16 mouse cellular contexts compared by ENCODE assay signal in the genomic region with DNA sequence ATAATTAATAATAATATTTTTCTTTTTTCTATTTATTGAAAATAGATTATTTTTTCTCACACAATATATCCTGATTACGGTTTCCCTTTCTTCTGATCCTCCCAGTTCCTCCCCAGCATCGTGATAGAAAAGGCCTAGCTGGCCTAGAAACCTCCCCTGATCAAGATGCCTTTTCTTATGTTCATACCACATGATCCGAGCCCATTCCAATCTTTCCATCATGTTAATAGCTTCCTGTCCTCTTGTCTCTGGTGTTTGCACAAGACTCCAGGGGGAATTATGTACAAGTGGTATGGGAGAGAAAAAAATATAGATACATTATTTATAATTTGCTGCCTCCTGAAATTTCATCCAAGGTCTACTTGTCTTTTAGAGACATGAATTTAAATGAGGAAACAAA.
"Had no signal": no experiment of that assay in that cellular context is flagged by ENCODE, and none has a peak within 500 bp of the region (broad histone marks: within the 10 kb centered on the region; RNA-seq: fewer than 3 reads in every experiment).

No protein-coding gene starts in this region.

- H3K9ac ChIP-seq: limb, embryonic 12.5 days; liver, embryonic 13.5 days; liver, postnatal 0 days; lung, embryonic 15.5 days had no signal

- H3K36me3 ChIP-seq: limb, embryonic 12.5 days; liver, embryonic 13.5 days; lung, embryonic 15.5 days had no signal

- H3K9me3 ChIP-seq: limb, embryonic 12.5 days; liver, embryonic 13.5 days; lung, embryonic 15.5 days; megakaryocyte, embryonic 14.5 days had no signal

- H3K4me2 ChIP-seq: limb, embryonic 12.5 days; liver, embryonic 13.5 days; lung, embryonic 15.5 days had no signal

- H3K27me3 ChIP-seq: limb, embryonic 12.5 days; liver, embryonic 13.5 days; lung, embryonic 15.5 days had no signal

- H3K4me3 ChIP-seq: layer of hippocampus, adult 2 months; limb, embryonic 12.5 days; liver, embryonic 13.5 days; lung, embryonic 15.5 days; megakaryocyte, embryonic 14.5 days; myocyte had no signal

- DNase-seq: kidney, adult 9 months; kidney, postnatal 4 days; liver; liver, embryonic 13.5 days; liver, postnatal 0 days; lung, postnatal 14 days; thymus, postnatal 4 days had no signal

- H3K27ac ChIP-seq: kidney, postnatal 0 days; layer of hippocampus, adult 2 months; limb, embryonic 12.5 days; liver, embryonic 13.5 days; lung, embryonic 15.5 days; macrophage; stomach, postnatal 0 days had no signal

- H3K4me1 ChIP-seq: limb, embryonic 12.5 days; lung, embryonic 15.5 days had no signal

- ATAC-seq: intestine, postnatal 0 days; liver, postnatal 0 days had no signal
